ENCODE assay signal across 9 mouse cellular contexts in genomic region chr11:63350123-63350696, GRCm38 (mm10).
DNase-seq lines count a peak whose midpoint lies in the region; ATAC-seq lines count a peak whose summit lies in the region.
"Had no signal": no experiment of that assay in that cellular context is flagged by ENCODE, and none has a peak within 500 bp of the region (broad histone marks: within the 10 kb centered on the region; RNA-seq: fewer than 3 reads in every experiment).

No protein-coding gene starts in this region.

- no peak for ATAC-seq in hindbrain, embryonic 11.5 days (ENCODE audit: low FRiP score)
- ATAC-seq in hindbrain, embryonic 12.5 days (ENCODE audit: low FRiP score) = no peak
- no peak for ATAC-seq in heart, embryonic 12.5 days (ENCODE audit: insufficient number of reproducible peaks, low FRiP score)
- ATAC-seq in inflammation-experienced regulatory T-cells, adult 6 months = no peak

- no peak overlapping the region for H3K4me2 ChIP-seq in hindbrain, embryonic 11.5 days (replicated peaks; ENCODE audit: low read depth, low read length)
- no peak overlapping the region for H3K4me2 ChIP-seq in hindbrain, embryonic 12.5 days (replicated peaks)
- H3K4me2 ChIP-seq in heart, embryonic 12.5 days = no peak overlapping the region

- no peak overlapping the region for H3K9ac ChIP-seq in hindbrain, embryonic 11.5 days (ENCODE audit: low read depth, low read length)
- H3K9ac ChIP-seq in hindbrain, embryonic 12.5 days = no peak overlapping the region
- H3K9ac ChIP-seq in heart, embryonic 12.5 days = no peak overlapping the region

- no peaks in the 10 kb centered on the region for H3K4me1 ChIP-seq in hindbrain, embryonic 11.5 days (replicated peaks; ENCODE audit: control insufficient read depth, insufficient read depth, low read length)
- H3K4me1 ChIP-seq in hindbrain, embryonic 12.5 days = peaks cover 5% of the 10 kb centered on the region; the same call in 1 of the 2 replicates
- 0 out of 2 replicates have a peak, but pooled peaks cover 5% of the 10 kb centered on the region for H3K4me1 ChIP-seq in heart, embryonic 12.5 days (replicated peaks)
- H3K4me1 ChIP-seq: megakaryocyte, embryonic 14.5 days had no signal

- DNase-seq in hindbrain, embryonic 11.5 days (ENCODE audit: low spot score) = peak; percentile 19
- peak; percentile 3 to 5 for DNase-seq in adrenal gland, postnatal 36 days
- DNase-seq in lung, postnatal 36 days = peak; percentile 73
- DNase-seq in left cerebral cortex, adult 18-20 months (ENCODE audit: low spot score in 2 of 2) = no peak
- DNase-seq in gastrocnemius, postnatal 4 days (ENCODE audit: low spot score in 2 of 2) = no peak

- no peaks in the 10 kb centered on the region for H3K9me3 ChIP-seq in hindbrain, embryonic 11.5 days (ENCODE audit: control insufficient read depth, low read length)
- H3K9me3 ChIP-seq in hindbrain, embryonic 12.5 days (replicated peaks) = no peaks in the 10 kb centered on the region
- H3K9me3 ChIP-seq in heart, embryonic 12.5 days (replicated peaks) = no peaks in the 10 kb centered on the region

- H3K36me3 ChIP-seq in hindbrain, embryonic 11.5 days (ENCODE audit: control insufficient read depth, insufficient read depth, low read length) = no peaks in the 10 kb centered on the region
- H3K36me3 ChIP-seq in hindbrain, embryonic 12.5 days = no peaks in the 10 kb centered on the region
- no peaks in the 10 kb centered on the region for H3K36me3 ChIP-seq in heart, embryonic 12.5 days

- H3K4me3 ChIP-seq in hindbrain, embryonic 11.5 days (ENCODE audit: low read depth, low read length) = no peak overlapping the region
- H3K4me3 ChIP-seq in hindbrain, embryonic 12.5 days = no peak overlapping the region
- no peak overlapping the region for H3K4me3 ChIP-seq in heart, embryonic 12.5 days
- H3K4me3 ChIP-seq: megakaryocyte, embryonic 14.5 days had no signal

- no peak overlapping the region for H3K27ac ChIP-seq in hindbrain, embryonic 11.5 days (ENCODE audit: low read depth, low read length)
- H3K27ac ChIP-seq in hindbrain, embryonic 12.5 days = no peak overlapping the region
- peak overlapping the region; percentile 22; the same call in 1 of the 2 replicates for H3K27ac ChIP-seq in heart, embryonic 12.5 days (ENCODE audit: poor library complexity, severe bottlenecking)

- WGBS in hindbrain, embryonic 11.5 days = 32% methylated on average over 7 of the region's 7 CpGs
- WGBS in hindbrain, embryonic 12.5 days = 40% methylated on average over 7 of the region's 7 CpGs
- WGBS in heart, embryonic 12.5 days = 20% methylated on average over 7 of the region's 7 CpGs

- no peaks in the 10 kb centered on the region for H3K27me3 ChIP-seq in hindbrain, embryonic 11.5 days (ENCODE audit: control insufficient read depth, insufficient read depth, low read length)
- no peaks in the 10 kb centered on the region for H3K27me3 ChIP-seq in hindbrain, embryonic 12.5 days
- no peaks in the 10 kb centered on the region for H3K27me3 ChIP-seq in heart, embryonic 12.5 days (replicated peaks)
- H3K27me3 ChIP-seq: megakaryocyte, embryonic 14.5 days had no signal

Comparison
In these comparisons a context has a peak if more than half of its experiments do, and no peak if none do; other contexts are left out.
1. DNase-seq: peak in hindbrain, embryonic 11.5 days (single experiment), adrenal gland, postnatal 36 days (2 of 2) and lung, postnatal 36 days (single experiment); none in left cerebral cortex, adult 18-20 months (0 of 2) and gastrocnemius, postnatal 4 days (0 of 2).